Mouse (Mus musculus) liver, embryonic 16.5 days (tissue): ENCODE results near the gene Fggy. TPM values are rescaled to one million over a fixed set of nuclear protein-coding genes. Genes with fewer than 3 reads are reported as not detected.
A peak's percentile ranks its signal among the peaks of the same experiment; 100 is the strongest.

ENCODE experiments used
- ATAC-seq: fragments of 200-750 bp; cut with Nextera tagmentation; 2 replicates; pipeline ENCODE4 v1.8.0; 2017; ENCODE audit warnings: low read depth, mild to moderate bottlenecking, moderate number of reproducible peaks, moderate library complexity
- H3K27ac ChIP-seq: fragments of 300-500 bp; sonication (generic); 2 replicates; pipeline ENCODE4 v1.5.1; 2014; ENCODE audit warnings: mild to moderate bottlenecking, low read length
- H3K27me3 ChIP-seq: fragments of 300-500 bp; sonication (generic); 2 replicates; pipeline ENCODE4 v1.6.1; 2014; ENCODE audit warnings: low read depth, low read length, mixed read lengths; ENCODE audit not compliant: control insufficient read depth, insufficient read depth
- H3K36me3 ChIP-seq: fragments of 300-500 bp; sonication (generic); 2 replicates; pipeline ENCODE4 v1.6.1; 2014; ENCODE audit warnings: mild to moderate bottlenecking; ENCODE audit not compliant: control insufficient read depth, insufficient read depth
- H3K4me1 ChIP-seq: fragments of 300-500 bp; sonication (generic); 2 replicates; pipeline ENCODE4 v1.6.1; 2014; ENCODE audit warnings: low read depth, low read length, mixed read lengths; ENCODE audit not compliant: control insufficient read depth
- H3K4me2 ChIP-seq: fragments of 300-500 bp; sonication (generic); 2 replicates; pipeline ENCODE4 v1.6.1; 2014; ENCODE audit warnings: low read depth, low read length, mixed read lengths
- H3K4me3 ChIP-seq: fragments of 300-500 bp; sonication (generic); 2 replicates; pipeline ENCODE4 v1.5.1; 2014; ENCODE audit warnings: low read depth, mild to moderate bottlenecking, low read length
- H3K9ac ChIP-seq: fragments of 300-500 bp; sonication (generic); 2 replicates; pipeline ENCODE4 v1.6.1; 2014; ENCODE audit warnings: low read depth, low read length
- H3K9me3 ChIP-seq: fragments of 300-500 bp; sonication (generic); replicated peaks from 2 replicates; pipeline ENCODE4 v1.6.1; 2016; ENCODE audit warnings: low read length; ENCODE audit not compliant: control insufficient read depth
- WGBS: fragments of 180-500 bp; shearing (Covaris S2); extraction: QIAGEN DNeasy Blood & Tissue Kit; methylation state at CpG from one replicate; pipeline ENCODE4 v1.1.7; 2014; ENCODE audit not compliant: insufficient replicate concordance; 5-methylcytosine and 5-hydroxymethylcytosine counted together
- polyA plus RNA-seq: library from polyadenylated mRNA; unstranded; fragments of >200 nt; fragmentation: Nextera tagmentation; extraction: Ambion mirVana; gene quantifications from 2 replicates; pipeline ENCODE4 v1.2.1, GENCODE M21; 2015

Gene Fggy
- polyA plus RNA-seq, 1 experiment from 2014 or later, result 45.3 TPM

- Histone ChIP-seq H3K27me3 (no peaks in the 10 kb centered on the region), H3K4me1 (no peaks in the 10 kb centered on the region), H3K9ac (no peak overlapping the region), H3K36me3 (no peaks in the 10 kb centered on the region), H3K4me2 (no peak overlapping the region), H3K4me3 (no peak overlapping the region), H3K9me3 (no peaks in the 10 kb centered on the region), H3K27ac (no peak overlapping the region)
- ATAC-seq, result no peak
- WGBS, result 49% methylated on average over 2 of the region's 2 CpGs
Measured at GRCm38 (mm10) chr4:95787609-95788008, 230.3 kb downstream of the Fggy start.

- no peak for ATAC-seq
- WGBS, result 62% methylated on average over 2 of the region's 2 CpGs
- no peak overlapping the region for H3K4me3 ChIP-seq
- no peaks in the 10 kb centered on the region for H3K36me3 ChIP-seq
- H3K4me2 ChIP-seq, result no peak overlapping the region
- H3K9ac ChIP-seq, result no peak overlapping the region
- H3K27ac ChIP-seq, result no peak overlapping the region
- no peaks in the 10 kb centered on the region for H3K9me3 ChIP-seq
- H3K27me3 ChIP-seq, result no peaks in the 10 kb centered on the region
- no peaks in the 10 kb centered on the region for H3K4me1 ChIP-seq
Measured at GRCm38 (mm10) chr4:95788867-95789266, 231.6 kb downstream of the Fggy start.

DNA sequence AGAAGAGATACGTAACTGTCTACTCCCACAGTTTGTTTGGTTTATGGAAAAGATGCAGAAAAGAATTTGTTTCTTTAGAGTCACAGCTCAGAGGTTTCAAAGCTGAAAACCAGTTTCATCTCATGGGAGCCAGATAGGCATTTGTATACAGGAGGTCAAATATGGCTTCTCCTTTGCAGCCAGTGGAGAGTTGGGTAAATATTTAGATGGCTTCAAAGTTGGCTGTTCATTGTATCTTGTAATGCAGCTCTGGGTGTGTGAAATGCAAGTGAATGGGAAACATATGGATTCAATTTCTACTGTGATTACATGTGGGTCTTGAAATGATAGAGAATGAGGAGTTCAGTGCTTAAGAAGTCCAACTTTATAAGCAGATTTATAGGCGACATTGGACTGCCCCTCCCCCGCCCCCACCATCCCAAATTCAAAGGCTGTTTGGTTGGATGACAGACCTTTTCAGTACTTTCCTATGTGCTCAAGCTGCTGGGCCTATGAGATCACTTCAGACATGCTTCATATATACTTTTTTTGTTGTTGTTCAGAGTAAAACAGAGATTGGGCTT is 234.7 kb downstream of the Fggy start:
- ATAC-seq, result no peak
- Histone ChIP-seq H3K36me3 (no peaks in the 10 kb centered on the region), H3K4me1 (peaks cover 4% of the 10 kb centered on the region), H3K4me2 (no peak overlapping the region), H3K4me3 (no peak overlapping the region), H3K27ac (no peak overlapping the region), H3K27me3 (no peaks in the 10 kb centered on the region), H3K9me3 (no peaks in the 10 kb centered on the region), H3K9ac (no peak overlapping the region)
- 58% methylated on average over 3 of the region's 3 CpGs for WGBS

DNA sequence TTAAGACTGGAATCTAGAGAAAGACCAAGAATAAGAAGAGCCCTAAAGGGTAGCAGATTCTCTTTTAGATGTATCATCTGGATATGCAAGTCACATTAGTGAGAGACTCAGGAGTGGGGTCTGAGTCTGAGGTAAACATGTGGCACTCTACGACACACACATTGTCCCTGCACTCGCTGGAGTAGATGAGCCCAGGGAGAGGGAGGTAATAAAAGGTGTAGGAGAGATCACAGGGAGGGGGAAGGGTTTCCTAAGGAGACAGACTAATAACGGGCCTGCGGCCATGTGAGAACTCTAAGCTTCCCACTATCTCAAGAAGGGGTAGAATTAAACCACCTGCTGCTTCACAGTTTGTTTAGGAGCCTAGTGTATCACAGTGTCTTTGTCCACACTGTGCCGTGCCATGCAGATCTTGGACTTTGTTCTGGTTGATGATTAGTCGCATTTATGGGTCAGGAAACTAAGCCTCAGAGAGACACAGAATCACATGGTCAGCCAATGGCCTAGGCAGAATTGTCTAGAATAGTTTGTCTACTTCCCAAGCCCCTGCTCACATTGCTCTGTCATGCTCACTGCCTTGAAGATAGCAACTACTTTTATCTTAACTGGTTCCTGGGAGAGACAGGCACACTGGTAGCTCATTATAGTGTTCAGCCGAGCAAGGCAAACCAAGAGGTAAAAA is 236.5 kb downstream of the Fggy start:
- 42% methylated on average over 7 of the region's 7 CpGs for WGBS
- ATAC-seq, result peak; percentile 80
- H3K4me3 ChIP-seq, result no peak overlapping the region
- no peak overlapping the region for H3K27ac ChIP-seq
- no peaks in the 10 kb centered on the region for H3K27me3 ChIP-seq
- peaks cover 4% of the 10 kb centered on the region for H3K4me1 ChIP-seq
- no peaks in the 10 kb centered on the region for H3K9me3 ChIP-seq
- no peaks in the 10 kb centered on the region for H3K36me3 ChIP-seq
- H3K9ac ChIP-seq, result no peak overlapping the region
- no peak overlapping the region for H3K4me2 ChIP-seq

- 64% methylated on average over 6 of the region's 6 CpGs for WGBS
- peaks cover 4% of the 10 kb centered on the region for H3K4me1 ChIP-seq
- no peak overlapping the region for H3K9ac ChIP-seq
- H3K9me3 ChIP-seq, result no peaks in the 10 kb centered on the region
- H3K4me3 ChIP-seq, result no peak overlapping the region
- no peaks in the 10 kb centered on the region for H3K36me3 ChIP-seq
- peak; percentile 51; the same call in 1 of the 2 replicates for ATAC-seq
- no peak overlapping the region for H3K4me2 ChIP-seq
- H3K27me3 ChIP-seq, result no peaks in the 10 kb centered on the region
- H3K27ac ChIP-seq, result no peak overlapping the region
Measured at GRCm38 (mm10) chr4:95794651-95795050, 237.3 kb downstream of the Fggy start.

- Histone ChIP-seq H3K4me1 (peaks cover 4% of the 10 kb centered on the region), H3K4me2 (no peak overlapping the region), H3K36me3 (no peaks in the 10 kb centered on the region), H3K27me3 (no peaks in the 10 kb centered on the region), H3K4me3 (no peak overlapping the region), H3K27ac (no peak overlapping the region), H3K9me3 (no peaks in the 10 kb centered on the region), H3K9ac (no peak overlapping the region)
- 42% methylated on average over 2 of the region's 2 CpGs for WGBS
- no peak for ATAC-seq
Measured at GRCm38 (mm10) chr4:95795283-95795682, 238.0 kb downstream of the Fggy start.

GRCm38 (mm10) chr4:95819650-95820049 is 262.3 kb downstream of the Fggy start:
- Histone ChIP-seq H3K4me1 (no peaks in the 10 kb centered on the region), H3K27me3 (no peaks in the 10 kb centered on the region), H3K4me2 (no peak overlapping the region), H3K9ac (no peak overlapping the region), H3K27ac (no peak overlapping the region), H3K36me3 (no peaks in the 10 kb centered on the region), H3K9me3 (no peaks in the 10 kb centered on the region), H3K4me3 (no peak overlapping the region)
- no peak for ATAC-seq
- 50% methylated on average over 2 of the region's 2 CpGs for WGBS

GRCm38 (mm10) chr4:95821906-95822579 is 264.7 kb downstream of the Fggy start:
- Histone ChIP-seq H3K4me3 (no peak overlapping the region), H3K36me3 (no peaks in the 10 kb centered on the region), H3K4me2 (no peak overlapping the region), H3K4me1 (no peaks in the 10 kb centered on the region), H3K9ac (no peak overlapping the region), H3K27ac (no peak overlapping the region), H3K27me3 (no peaks in the 10 kb centered on the region), H3K9me3 (no peaks in the 10 kb centered on the region)
- WGBS, result 53% methylated on average over 3 of the region's 3 CpGs
- no peak for ATAC-seq

DNA sequence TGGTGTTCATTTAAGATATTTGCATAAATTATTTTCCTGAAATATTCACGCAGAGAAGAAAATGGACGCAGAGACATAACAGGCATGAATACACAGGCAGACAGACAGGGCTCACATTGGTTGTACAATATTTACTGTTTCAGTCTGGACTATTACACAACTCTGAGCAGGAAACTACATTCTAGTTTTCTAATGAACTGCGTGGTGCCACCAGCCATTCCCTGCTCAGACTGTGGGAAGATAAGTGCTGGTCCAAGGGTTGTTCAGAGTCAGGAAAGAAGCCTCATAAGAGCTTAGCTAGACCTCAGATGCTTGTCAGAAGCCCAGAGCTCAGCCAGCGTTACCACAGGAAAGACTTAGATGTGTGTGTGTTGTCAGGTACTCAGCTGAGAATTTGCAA is 270.9 kb downstream of the Fggy start:
- H3K9me3 ChIP-seq, result no peaks in the 10 kb centered on the region
- peak; percentile 41; the same call in 1 of the 2 replicates for ATAC-seq
- H3K4me2 ChIP-seq, result no peak overlapping the region
- peaks cover 2% of the 10 kb centered on the region for H3K4me1 ChIP-seq
- no peak overlapping the region for H3K27ac ChIP-seq
- H3K36me3 ChIP-seq, result no peaks in the 10 kb centered on the region
- no peak overlapping the region for H3K9ac ChIP-seq
- no peak overlapping the region for H3K4me3 ChIP-seq
- no peaks in the 10 kb centered on the region for H3K27me3 ChIP-seq
- WGBS, result 51% methylated on average over 4 of the region's 4 CpGs
